Mouse (Mus musculus) adrenal gland, postnatal 14 days (tissue): ENCODE measurements around the gene Olfr959. TPM values are rescaled to one million over a fixed set of nuclear protein-coding genes. Genes with fewer than 3 reads are reported as not detected.

ENCODE experiments used
- DNase-seq: peaks from one replicate; pipeline ENCODE4 v3.0.0; 2021; ENCODE audit warnings: mixed read lengths
- long read RNA-seq, 2 experiments: library from polyadenylated mRNA; stranded (forward); transcript quantifications; one replicate each; pipeline ENCODE4 v2.0.0; 2021
- total RNA-seq: library from RNA; stranded (reverse); gene quantifications from 2 replicates; pipeline ENCODE4 v1.2.3, GENCODE M21; 2021

The Olfr959 gene
- not detected in 2 replicates for total RNA-seq
- long read RNA-seq, experiment 1, result 0 reads
- long read RNA-seq, experiment 2, result 0 reads

DNA sequence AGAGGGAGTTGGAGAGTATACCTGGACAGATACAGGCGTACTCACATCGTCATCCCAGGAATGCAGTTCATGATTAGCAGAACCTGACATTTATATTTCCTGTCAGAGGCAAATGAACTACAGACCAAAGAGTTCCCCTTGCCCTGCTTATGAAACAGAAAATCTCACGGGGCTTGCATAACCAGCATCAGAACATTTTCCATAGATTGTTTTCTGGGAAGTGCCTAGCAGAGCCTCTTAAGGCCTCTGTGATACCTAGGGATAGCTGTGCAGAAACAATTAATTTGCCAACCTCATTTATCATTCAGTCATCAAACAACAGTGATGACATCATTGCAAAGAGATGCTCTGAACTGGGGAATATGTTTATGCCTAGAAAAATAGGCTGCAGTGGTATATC, at the start of gene Olfr959:
Olfr959 (minus strand) TSS at position 101 of the 400 bp plus-strand sequence.
- DNase-seq, result no peak

DNA sequence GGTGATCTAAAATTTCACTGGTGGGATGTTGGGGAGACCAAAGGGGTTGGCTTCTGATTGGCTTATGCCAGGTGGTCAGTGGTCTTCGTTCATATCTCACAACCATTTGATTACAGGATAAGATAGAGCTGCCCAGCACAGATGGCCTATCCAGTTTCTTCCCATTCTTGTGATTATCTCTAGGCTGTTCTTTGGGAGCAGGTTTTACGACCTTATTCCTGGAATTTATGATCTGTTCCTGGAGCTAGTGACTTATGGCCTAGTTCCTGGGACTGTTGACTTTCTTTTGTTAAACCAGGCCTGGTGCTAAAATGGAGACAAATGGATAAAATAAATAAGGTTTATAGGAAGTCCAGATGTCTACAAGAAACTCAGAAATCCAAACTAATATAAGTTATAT, 49.3 kb upstream of the Olfr959 start:
- DNase-seq, result no peak

DNA sequence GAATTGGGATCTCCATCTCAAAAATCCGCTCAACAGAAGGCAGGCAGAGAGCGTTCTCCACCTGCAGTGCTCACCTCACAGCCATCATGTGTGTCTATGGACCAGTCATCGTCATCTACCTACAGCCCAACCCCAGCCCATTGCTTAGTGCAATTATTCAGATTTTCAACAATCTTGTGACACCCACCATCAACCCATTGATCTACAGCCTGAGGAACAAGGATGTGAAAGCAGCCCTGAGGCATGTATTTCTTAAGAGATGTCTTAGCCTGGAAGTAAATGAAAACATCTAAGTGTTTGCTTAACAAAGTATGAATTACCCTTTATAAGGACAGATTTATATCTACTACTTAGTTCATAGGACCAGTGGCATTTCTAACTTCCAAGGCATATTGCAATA, 48.4 kb upstream of the Olfr959 start:
- DNase-seq, result no peak

DNA sequence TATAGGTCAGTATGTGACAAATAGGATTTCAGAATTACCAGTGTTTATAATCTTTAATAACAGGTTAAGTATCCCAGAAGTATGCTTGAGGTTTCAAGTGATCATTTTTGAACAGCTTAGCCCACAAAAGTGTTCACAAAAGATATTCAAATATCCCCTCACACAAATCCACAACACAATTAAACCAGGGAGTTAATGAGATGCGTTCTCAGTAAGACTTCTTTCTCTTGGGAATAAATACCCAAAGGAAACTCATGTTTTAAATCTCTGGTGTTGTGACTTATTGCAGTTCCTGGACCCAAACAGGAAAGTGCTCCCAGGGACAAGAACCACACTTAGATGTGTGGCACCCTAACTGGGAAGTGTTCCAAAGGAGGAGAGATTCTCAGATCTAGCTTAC, 45.7 kb upstream of the Olfr959 start, which contains the start of gene Olfr960:
Olfr960 (plus strand) TSS at position 301 of the 400 bp plus-strand sequence.
- no peak for DNase-seq

DNA sequence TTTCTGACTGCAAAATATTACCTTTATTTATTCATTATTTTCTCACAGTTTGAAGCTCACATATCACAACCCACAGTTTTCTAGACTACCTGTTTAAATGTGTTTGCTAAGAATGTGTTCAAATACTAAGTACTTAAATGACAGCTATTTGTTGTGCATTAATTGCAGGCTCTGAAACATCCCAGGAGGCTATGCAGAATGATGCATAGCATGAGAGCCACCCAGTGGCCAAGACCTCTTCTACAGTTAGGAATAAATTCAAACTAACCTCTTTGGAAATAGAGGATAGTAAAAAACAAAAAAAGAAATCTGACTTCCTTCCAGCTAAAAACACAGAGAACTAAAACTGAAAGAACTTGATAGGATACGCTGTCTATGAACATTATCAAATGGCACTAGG, 36.6 kb upstream of the Olfr959 start:
- peak; percentile 10 for DNase-seq

DNA sequence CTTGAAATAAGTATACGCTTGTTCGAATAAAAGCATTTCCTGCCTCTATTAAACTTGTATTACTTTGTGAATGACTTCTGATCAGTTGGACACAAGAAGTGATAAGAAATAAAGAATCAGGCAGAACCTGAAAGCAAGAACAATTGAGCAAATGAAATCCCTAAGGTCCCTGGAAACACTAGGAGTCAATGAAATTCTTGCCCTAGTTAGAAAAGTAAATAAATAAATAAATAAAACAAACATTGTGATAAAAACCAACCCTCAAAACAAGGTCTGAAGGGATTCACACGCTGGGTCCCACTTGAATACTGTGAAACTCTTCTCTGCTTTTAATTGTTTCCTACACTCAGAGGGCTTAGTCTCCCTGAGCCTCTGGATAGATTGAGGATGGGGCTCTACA, 35.0 kb upstream of the Olfr959 start, which contains the start of gene Olfr148:
Olfr148 (plus strand) TSS at position 301 of the 400 bp plus-strand sequence.
- no peak for DNase-seq

DNA sequence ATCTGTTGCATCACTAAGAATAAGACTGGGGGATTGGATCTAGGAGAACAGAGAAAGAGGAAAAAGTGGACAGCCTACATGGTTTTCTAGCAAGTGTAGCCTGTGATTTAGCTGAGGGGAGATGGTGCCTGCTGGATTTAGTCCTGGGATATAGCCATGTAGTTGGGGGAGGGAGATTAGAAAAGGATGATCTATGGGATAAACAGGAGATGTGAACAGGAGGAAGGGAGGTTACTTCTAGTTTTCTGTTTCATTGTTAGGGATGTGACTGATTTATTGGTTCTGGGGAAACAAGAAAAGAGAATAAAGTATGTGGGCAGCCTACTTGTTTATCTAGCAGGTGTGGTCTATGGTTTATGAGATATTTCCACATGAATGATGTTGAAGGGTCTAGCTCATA, 33.1 kb upstream of the Olfr959 start:
- DNase-seq, result no peak

DNA sequence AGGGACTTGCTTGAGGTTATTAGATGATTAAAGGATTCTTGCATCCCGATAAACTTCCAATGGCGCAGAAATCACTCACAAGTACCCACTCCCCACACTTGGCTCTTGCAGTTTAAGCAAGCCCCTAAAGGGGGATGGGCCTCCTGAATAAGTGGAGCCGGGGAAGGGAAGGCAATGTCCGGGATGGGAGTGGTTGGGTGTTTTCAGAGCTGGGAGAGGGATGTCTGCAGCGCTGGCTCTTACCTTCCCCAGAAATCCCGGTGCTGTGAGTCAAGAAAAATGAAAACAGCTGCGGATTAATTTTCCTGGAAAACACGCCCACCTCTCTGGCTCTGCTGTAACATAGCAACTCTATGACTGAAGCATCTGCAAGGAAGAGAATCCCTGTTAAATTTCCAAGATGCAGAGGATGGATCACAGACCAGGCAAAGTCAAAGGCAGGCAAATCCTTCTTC, 28.7 kb upstream of the Olfr959 start, which contains the start of gene AW551984:
AW551984 (minus strand) TSS at position 405 of the 455 bp plus-strand sequence.
- peak; percentile 5 for DNase-seq

DNA sequence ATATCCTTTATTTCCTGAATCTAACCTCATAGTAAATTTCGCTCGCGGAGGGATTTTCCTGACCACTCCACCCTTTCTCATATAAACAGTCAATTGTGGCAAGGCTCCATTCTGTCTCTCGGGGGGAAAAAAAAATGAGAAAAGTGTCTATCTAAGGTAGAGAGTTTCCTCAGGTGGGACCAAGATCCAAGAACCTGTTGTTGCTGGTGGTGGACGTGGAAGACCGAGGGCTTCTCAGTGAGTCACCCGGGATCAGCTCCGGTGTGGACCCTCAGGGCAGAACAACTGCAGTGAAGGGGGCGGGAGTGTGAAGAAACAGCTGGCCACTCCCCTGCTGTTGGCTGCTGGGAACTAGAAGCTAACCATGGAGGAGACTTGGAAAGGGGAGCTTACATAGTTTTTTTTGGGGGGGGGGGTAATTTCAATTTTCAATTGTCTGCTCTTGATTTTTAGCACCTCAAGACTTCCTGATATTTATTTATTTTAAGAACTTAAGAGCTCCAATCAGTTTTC, 28.0 kb upstream of the Olfr959 start:
- peak; percentile 31 for DNase-seq

DNA sequence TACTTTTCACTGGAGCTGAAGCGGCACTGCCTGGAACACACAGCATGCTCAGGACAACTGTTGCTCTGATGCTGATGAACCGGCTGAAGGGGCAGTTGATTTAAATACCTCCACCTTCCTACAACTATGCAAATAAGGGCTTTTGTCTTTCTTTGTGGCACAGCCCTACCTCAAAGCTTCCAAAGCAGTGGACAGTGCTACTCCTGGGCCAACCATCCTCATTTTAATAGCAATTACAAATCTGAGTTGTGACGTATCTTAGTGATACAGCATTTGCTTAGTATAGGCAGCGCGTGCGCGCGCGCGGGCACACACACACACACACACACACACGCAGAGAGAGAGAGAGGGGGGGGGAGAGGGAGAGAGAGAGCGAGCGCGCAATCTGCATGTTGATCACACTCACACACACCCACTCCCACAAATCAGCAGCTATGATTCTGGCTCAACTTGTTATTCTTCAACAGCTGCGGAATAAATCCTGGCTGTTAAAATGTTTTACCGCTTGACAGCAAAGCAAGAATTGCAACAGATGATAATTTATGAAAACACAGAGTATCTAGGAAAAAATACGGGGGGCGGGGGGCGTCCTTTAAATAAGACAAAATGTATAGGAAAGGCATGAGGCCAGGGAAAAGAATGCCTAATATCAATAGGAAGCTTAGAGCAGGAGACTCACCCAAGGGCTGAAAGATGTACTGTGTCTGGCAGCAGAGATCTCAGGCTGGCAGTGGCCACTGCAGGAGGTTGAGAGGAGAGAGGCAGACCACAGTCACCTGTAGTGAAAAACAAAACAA, 27.4 kb upstream of the Olfr959 start:
- no peak for DNase-seq

DNA sequence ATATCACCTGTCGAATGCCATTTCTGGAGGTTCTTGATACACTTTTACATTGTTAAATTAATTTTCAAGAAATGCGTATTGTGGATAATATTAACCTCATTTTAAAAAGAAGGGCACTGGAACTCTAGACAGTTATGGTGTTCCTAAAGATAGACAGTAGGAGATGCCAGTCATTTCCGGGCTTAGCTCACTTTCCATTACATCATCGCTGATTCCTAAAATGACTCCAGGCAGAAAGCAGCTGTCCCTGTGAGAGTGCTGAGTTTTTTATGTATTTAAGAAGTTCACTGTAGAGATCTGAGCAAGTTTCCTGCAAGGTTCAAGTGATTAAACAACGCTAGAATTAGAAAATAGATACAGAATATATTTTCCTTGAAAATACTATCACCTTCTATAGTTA, 1.7 kb upstream of the Olfr959 start:
- no peak for DNase-seq

DNA sequence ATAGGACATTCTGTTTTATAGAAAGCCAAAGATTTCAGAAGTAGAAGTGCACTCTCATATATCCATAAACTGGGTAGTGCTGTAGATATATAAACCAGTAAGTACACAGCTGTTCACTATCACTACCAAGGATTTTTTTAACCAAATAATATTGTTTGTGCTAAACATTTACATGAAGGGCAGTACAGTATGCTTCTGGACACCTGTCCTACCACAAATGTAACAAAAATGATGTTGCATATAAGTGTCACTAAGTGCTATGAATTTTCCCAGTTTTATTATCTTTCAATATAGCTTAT, 17.1 kb downstream of the Olfr959 start:
- DNase-seq, result no peak

DNA sequence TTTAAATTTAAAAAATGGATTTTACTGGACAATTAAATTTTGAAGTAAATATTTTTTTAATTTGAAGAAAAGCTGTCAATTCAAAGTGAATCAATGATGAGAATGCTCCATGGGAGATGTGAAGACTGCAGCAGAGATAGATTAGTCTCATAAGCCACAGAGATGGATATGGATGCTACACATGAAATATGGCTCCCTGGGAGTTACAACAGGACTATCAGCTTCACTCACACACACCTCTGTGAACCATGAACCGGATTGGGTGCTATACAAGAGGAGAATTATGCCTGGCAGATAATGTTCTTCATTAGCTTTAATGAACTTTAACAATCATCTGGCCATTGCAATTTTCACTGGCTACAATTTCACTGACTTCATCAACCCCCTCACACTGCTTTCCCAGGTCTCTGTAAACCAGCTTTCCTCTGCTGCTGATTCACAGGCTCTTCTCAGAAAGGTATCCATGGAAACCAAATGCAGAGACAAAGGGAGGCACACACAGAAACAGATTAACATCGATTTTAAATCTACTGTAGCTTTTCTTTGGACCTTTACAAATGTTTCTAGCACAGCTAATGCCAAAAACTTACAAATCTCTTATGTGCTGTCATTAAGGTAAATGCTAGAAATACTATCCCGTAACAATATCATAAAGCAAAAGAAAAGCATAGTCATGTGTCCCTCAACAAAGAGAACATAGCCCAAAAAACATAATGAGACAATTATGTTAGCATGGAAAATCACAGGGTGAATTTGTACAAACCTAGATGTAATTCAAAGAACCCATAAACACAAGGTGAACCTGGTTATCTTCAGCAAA, 17.6 kb downstream of the Olfr959 start:
- DNase-seq, result no peak

DNA sequence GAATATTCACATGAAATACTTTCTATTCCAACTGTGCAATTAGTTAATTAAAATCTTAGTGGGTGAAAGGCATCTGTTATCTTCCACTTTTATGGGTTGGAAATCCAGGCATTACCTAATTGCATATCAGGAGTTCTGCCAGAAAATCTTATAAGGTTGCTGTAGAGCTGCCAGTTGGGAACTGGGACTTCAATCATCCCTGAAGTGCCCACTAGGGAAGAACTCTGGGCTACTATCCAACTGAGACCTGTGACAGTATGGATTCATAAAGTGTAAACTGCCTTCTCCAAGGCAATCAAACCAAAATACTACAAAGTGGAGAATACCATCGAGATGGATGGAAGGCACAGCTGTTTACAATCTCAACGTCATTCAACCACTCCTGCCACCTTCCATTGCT, 21.4 kb downstream of the Olfr959 start, which contains the start of gene Olfr958:
Olfr958 (minus strand) TSS at position 109 of the 400 bp plus-strand sequence.
- no peak for DNase-seq

DNA sequence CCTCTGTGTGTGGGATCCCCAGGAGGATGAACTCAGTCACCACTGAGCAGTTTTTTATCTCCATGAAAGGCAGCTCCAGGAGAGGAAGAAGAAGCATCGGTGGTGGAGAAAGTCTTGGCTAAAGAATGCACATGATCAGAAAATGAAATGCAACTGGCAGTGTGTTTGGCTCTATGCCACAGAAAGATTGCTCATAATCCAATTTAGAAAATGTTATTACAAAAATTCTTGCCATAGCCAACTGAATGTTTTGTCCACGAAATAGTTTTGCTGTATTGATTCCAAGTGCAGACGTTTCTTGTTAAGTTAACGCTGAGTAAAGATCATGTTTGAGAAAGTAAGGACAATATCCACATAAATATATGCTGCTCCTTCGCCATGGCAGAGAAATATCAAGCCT, 24.6 kb downstream of the Olfr959 start:
- no peak for DNase-seq

DNA sequence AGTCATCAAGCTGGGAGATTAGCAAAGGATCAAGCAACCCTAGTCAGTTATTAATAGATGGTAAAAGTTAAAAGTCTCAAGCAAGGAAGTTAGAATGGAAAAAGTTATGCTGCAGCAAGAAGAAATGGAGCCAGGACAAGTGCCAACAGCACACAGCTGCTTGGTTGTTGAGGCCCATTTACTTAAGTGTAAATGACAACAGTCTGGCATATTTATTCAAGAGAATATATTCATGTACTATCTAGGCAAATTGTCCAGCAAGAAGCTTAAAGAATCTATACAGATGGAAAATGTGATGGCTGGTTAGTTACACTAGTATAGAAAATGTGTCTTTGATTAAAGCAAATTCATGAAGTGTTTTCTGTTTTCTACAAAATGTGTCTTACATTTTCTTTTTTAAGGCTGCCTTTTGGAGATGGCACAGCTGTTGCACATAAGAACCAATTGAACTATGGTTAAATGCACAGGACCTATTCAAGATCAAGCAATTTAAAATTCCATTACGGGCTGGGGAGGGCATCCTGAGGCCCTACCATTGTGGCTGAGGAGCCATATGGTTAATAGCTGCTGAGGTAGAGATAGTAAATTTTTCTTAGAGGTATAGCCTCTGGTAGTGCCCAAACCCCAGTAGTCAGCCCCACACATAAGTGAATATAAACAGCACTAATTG, 51.6 kb downstream of the Olfr959 start:
- DNase-seq, result no peak

Other genes with a start within 250 kb of the Olfr959 start
- gene Olfr948, start 249.5 kb downstream of the Olfr959 start, total RNA-seq, result not detected in 2 replicates
- gene Olfr951, start 188.2 kb downstream of the Olfr959 start, total RNA-seq, result not detected in 2 replicates
- gene Olfr952, start 148.4 kb downstream of the Olfr959 start, total RNA-seq, result not detected in 2 replicates
- not detected in 2 replicates for gene Olfr954, start 118.9 kb downstream of the Olfr959 start, total RNA-seq
- not detected in 2 replicates for gene Olfr955, start 103.6 kb downstream of the Olfr959 start, total RNA-seq
- not detected in 2 replicates for gene Olfr44, start 81.6 kb downstream of the Olfr959 start, total RNA-seq
- not detected in 2 replicates for gene Olfr957, start 59.8 kb downstream of the Olfr959 start, total RNA-seq
- gene Olfr958, start 21.5 kb downstream of the Olfr959 start, total RNA-seq, result not detected in 2 replicates
- 11.9 and 14.9 TPM in 2 replicates for gene AW551984, start 28.8 kb upstream of the Olfr959 start, total RNA-seq
- gene Olfr148, start 35.1 kb upstream of the Olfr959 start, total RNA-seq, result not detected in 2 replicates
- not detected in 2 replicates for gene Olfr960, start 45.8 kb upstream of the Olfr959 start, total RNA-seq
- not detected in 2 replicates for gene Olfr961, start 69.5 kb upstream of the Olfr959 start, total RNA-seq
- gene Olfr963, start 91.6 kb upstream of the Olfr959 start, total RNA-seq, result not detected in 2 replicates
- not detected in 2 replicates for gene Olfr149, start 131.5 kb upstream of the Olfr959 start, total RNA-seq
- gene Olfr965, start 135.8 kb upstream of the Olfr959 start, total RNA-seq, result not detected in 2 replicates
- not detected in 2 replicates for gene Olfr150, start 155.4 kb upstream of the Olfr959 start, total RNA-seq
- not detected in 2 replicates for gene Olfr967, start 170.7 kb upstream of the Olfr959 start, total RNA-seq
- not detected in 2 replicates for gene Olfr968, start 207.7 kb upstream of the Olfr959 start, total RNA-seq
- gene Olfr969, start 215.4 kb upstream of the Olfr959 start, total RNA-seq, result not detected in 2 replicates
- not detected in 2 replicates for gene Olfr970, start 233.3 kb upstream of the Olfr959 start, total RNA-seq